Mouse (Mus musculus) lung, adult 2 months (tissue): ENCODE measurements around the gene Znhit2.

ENCODE experiments used
- CTCF ChIP-seq: fragments of 200-500 bp; IDR thresholded peaks from 2 replicates; pipeline ENCODE4 v1.5.1; 2011; ENCODE audit warnings: mild to moderate bottlenecking, low read length, control low read depth; ENCODE audit not compliant: insufficient read depth
- POLR2A ChIP-seq: fragments of 200-500 bp; IDR thresholded peaks from 2 replicates; pipeline ENCODE4 v1.6.1; 2011; ENCODE audit warnings: low read depth, mild to moderate bottlenecking, control low read depth, low read length, borderline replicate concordance; ENCODE audit errors: extremely low read depth

GRCm38 (mm10) chr19:6058966-6059365 lies 2.0 kb upstream of the Znhit2 start:
- no peak for TF ChIP-seq POLR2A
- TF ChIP-seq CTCF = no peak
